10 mouse cellular contexts compared by ENCODE assay signal in the genomic region with DNA sequence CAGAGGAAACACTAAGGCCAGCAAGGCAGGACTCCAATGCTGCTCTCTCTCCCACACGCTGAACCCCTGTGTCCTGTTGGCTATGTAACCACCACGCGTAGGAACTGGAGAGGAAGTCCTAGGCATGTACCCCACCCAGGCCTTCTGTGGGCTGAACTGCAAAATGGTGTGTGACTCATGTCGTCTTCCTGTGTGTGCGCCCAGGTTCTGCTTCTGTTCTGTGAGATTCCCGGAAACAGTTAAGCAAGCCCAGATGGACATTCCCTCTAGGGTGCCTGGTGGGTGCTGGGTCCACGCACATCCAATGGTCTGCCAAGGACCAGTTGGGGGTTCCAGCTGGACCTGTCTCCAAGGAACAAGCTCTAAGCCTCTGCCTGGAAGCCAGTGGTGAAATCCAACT. TPM values are rescaled to one million over a fixed set of nuclear protein-coding genes. Genes with fewer than 3 reads are reported as not detected.
DNase-seq lines count a peak whose midpoint lies in the region; TF ChIP-seq lines count a peak whose summit lies in the region.
"Had no signal": no experiment of that assay in that cellular context is flagged by ENCODE, and none has a peak within 500 bp of the region (broad histone marks: within the 10 kb centered on the region; RNA-seq: fewer than 3 reads in every experiment).

No protein-coding gene starts in this region.

- peak overlapping the region; percentile 24 for H3K4me2 ChIP-seq in myocyte (ENCODE audit: low read depth)
- H3K4me2 ChIP-seq: limb, embryonic 12.5 days had no signal

- no peaks in the 10 kb centered on the region for H3K36me3 ChIP-seq in myocyte (ENCODE audit: control insufficient read depth, insufficient read depth)
- H3K36me3 ChIP-seq: limb, embryonic 12.5 days had no signal

- WGBS in lung, adult 2 months, result 24% methylated on average over 7 of the region's 7 CpGs

- H3K4me1 ChIP-seq in lung, adult 2 months (ENCODE audit: control insufficient read depth, insufficient read depth, low read length), result peaks cover 5% of the 10 kb centered on the region; the same call in 1 of the 2 replicates
- H3K4me1 ChIP-seq in brown adipose tissue, adult 24 weeks (ENCODE audit: control insufficient read depth, insufficient read depth, insufficient read length, low read length), result peaks cover 13% of the 10 kb centered on the region
- H3K4me1 ChIP-seq: limb, embryonic 12.5 days had no signal

- no peak for TF ChIP-seq POLR2A in lung, adult 2 months (IDR thresholded peaks at IDR 0.05; ENCODE audit: borderline replicate concordance, extremely low read depth, low read depth, low read length)
- no peak for TF ChIP-seq POLR2A in myocyte (IDR thresholded peaks at IDR 0.05; ENCODE audit: insufficient read length, low read depth)

- TF ChIP-seq CTCF in lung, adult 2 months (IDR thresholded peaks at IDR 0.05; ENCODE audit: insufficient read depth, low read length), result no peak
- no peak for TF ChIP-seq CTCF in left cerebral cortex, adult 2 months (IDR thresholded peaks at IDR 0.05)

- H3K79me2 ChIP-seq in myocyte (ENCODE audit: control insufficient read depth, insufficient read depth), result no peaks in the 10 kb centered on the region

- intact Hi-C loops in left cerebral cortex, adult 2 months (cut with DNase I), result no loop called here

- no peaks in the 10 kb centered on the region for H3K27me3 ChIP-seq in myocyte (ENCODE audit: control insufficient read depth, insufficient read depth, insufficient read length)
- H3K27me3 ChIP-seq: limb, embryonic 12.5 days had no signal

- no peak overlapping the region for H3K4me3 ChIP-seq in lung, adult 2 months (replicated peaks; ENCODE audit: extremely low read depth, low read depth, low read length)
- H3K4me3 ChIP-seq in brown adipose tissue, adult 24 weeks (ENCODE audit: insufficient read depth, low read depth, low read length), result no peak overlapping the region
- no peak overlapping the region for H3K4me3 ChIP-seq in myocyte
- H3K4me3 ChIP-seq in left cerebral cortex, adult 2 months, result no peak overlapping the region
- H3K4me3 ChIP-seq: erythroblast, embryonic 14.5 days; limb, embryonic 12.5 days had no signal

- H3ac ChIP-seq in myocyte (ENCODE audit: control insufficient read depth, insufficient read length), result no peak overlapping the region

- peak; percentile 66 to 71 for DNase-seq in lung, adult 18-20 months
- no peak for DNase-seq in lung, adult 2 months
- DNase-seq in induced T-regulatory cell, adult 2 months (ENCODE audit: low read depth), result peak; percentile 61
- DNase-seq in frontal cortex, postnatal 36 days (ENCODE audit: low spot score in 2 of 2), result no peak
- DNase-seq in layer of hippocampus, postnatal 10 days (ENCODE audit: low spot score in 2 of 2), result no peak
- DNase-seq in left cerebral cortex, adult 2 months (ENCODE audit: extremely low spot score in 1 of 2, low spot score in 2 of 2), result no peak

- peak overlapping the region; percentile 40; the same call in 1 of the 2 replicates for H3K27ac ChIP-seq in brown adipose tissue, adult 24 weeks (replicated peaks; ENCODE audit: low read depth, low read length)
- no peak overlapping the region for H3K27ac ChIP-seq in left cerebral cortex, adult 2 months
- H3K27ac ChIP-seq: limb, embryonic 12.5 days had no signal

TF ChIP-seq in myocyte, 11 proteins besides CTCF, POLR2A, EP300 and RAD21:
- TF ChIP-seq REST (IDR thresholded peaks at IDR 0.05; ENCODE audit: insufficient read depth, insufficient read length), result no peak
- TF ChIP-seq MYOD1 (IDR thresholded peaks at IDR 0.05; ENCODE audit: control insufficient read depth in 1 of 3, insufficient read length in 2 of 3, low read depth in 2 of 3), result no peak
- no peak for TF ChIP-seq MYOG (IDR thresholded peaks at IDR 0.05; ENCODE audit: control insufficient read depth in 1 of 3, insufficient read depth in 1 of 3, insufficient read length in 2 of 3, low read depth in 2 of 3)
- no peak for TF ChIP-seq POLR2AphosphoS2 (IDR thresholded peaks at IDR 0.05; ENCODE audit: insufficient read length, low read depth)
- no peak for TF ChIP-seq USF1 (IDR thresholded peaks at IDR 0.05; ENCODE audit: low read depth)
TF ChIP-seq in myocyte: peak in this region for 0.

RNA-seq across cellular contexts. Expression of gene Cmklr1, which starts 22.2 kb away (rescaled TPM):
- 271 and 341 TPM in 2 replicates for polyA plus RNA-seq in lung, adult 2 months (2012; rRNA removed)
- 10.9 and 17.4 TPM in 2 replicates for polyA plus RNA-seq in brown adipose tissue, adult 24 weeks (2012; ENCODE audit: insufficient read depth, insufficient read length, missing spikeins)
- polyA plus RNA-seq in myocyte (2012; fragmentation: generic; extraction: Trizol), result 14.1 TPM
- 1 to 10 TPM; 3.6 to 5.4 TPM for total RNA-seq in layer of hippocampus, postnatal 10 days (2021)
- total RNA-seq in left cerebral cortex, adult 2 months (2021), result 1 to 10 TPM; 2.9 to 4.7 TPM
- polyA plus RNA-seq: erythroblast, embryonic 14.5 days had no signal

RNA-seq across cellular contexts. Expression of gene 1700069L16Rik, which starts 52.1 kb away (rescaled TPM):
- not detected in 2 replicates for polyA plus RNA-seq in lung, adult 2 months (2012; rRNA removed)
- polyA plus RNA-seq in brown adipose tissue, adult 24 weeks (2012; ENCODE audit: insufficient read depth, insufficient read length, missing spikeins), result not detected in 2 replicates
- not detected for polyA plus RNA-seq in myocyte (2012; fragmentation: generic; extraction: Trizol)
- not detected for total RNA-seq in layer of hippocampus, postnatal 10 days (2021)
- not detected for total RNA-seq in left cerebral cortex, adult 2 months (2021)
- polyA plus RNA-seq: erythroblast, embryonic 14.5 days; limb, embryonic 12.5 days had no signal

Comparison
In these comparisons a context has a peak if more than half of its experiments do, and no peak if none do; other contexts are left out.
1. DNase-seq: peak in lung, adult 18-20 months (2 of 2) and induced T-regulatory cell, adult 2 months (single experiment); none in lung, adult 2 months (single experiment), frontal cortex, postnatal 36 days (0 of 2), layer of hippocampus, postnatal 10 days (0 of 2) and left cerebral cortex, adult 2 months (0 of 2).
2. RNA of gene Cmklr1, which starts 22.2 kb away (polyA plus RNA-seq): 271 to 341 TPM in lung, adult 2 months; 14.1 TPM in myocyte (single experiment) and 10.9 to 17.4 TPM in brown adipose tissue, adult 24 weeks; every median in the first group is over 10 times any median in the second.